Mouse (Mus musculus): ENCODE results near the gene Ehhadh.

- TF ChIP-seq POLR2A (IDR thresholded peaks at IDR 0.05; ENCODE audit: borderline replicate concordance, insufficient read depth, low read length) (no peak), CTCF (IDR thresholded peaks at IDR 0.05; ENCODE audit: borderline replicate concordance, insufficient read depth, low read depth, low read length) (no peak)
Observed at GRCm38 (mm10) chr16:21774725-21775124, 12.9 kb downstream of the Ehhadh start.
